Comparison of ENCODE assay signal across 27 mouse cellular contexts in the genomic region with DNA sequence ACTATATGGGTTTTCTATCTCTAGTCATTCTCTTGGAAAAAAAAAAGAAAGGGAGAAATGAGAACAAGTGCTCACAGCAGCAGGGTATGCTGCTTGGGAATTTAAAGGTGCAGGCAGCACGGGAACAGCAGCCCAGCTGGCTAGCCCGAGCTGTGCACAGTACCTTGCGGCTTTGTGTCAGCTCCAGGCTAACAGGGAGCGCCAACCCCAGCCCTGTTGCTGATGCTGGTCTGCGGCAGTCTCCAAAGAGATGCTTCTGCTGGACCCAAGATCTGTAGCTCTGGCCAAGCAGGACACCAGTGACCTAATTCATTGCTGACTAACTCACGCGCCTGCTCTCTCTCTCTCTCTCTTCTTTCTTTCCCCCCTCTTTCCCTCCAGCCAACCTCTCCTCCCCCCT.
DNase-seq lines count a peak whose midpoint lies in the region; ATAC-seq and TF ChIP-seq lines count a peak whose summit lies in the region.
"Had no signal": no experiment of that assay in that cellular context is flagged by ENCODE, and none has a peak within 500 bp of the region (broad histone marks: within the 10 kb centered on the region; RNA-seq: fewer than 3 reads in every experiment).

No protein-coding gene starts in this region.

- peak overlapping the region; percentile 15; the same call in 1 of the 2 replicates for H3K4me3 ChIP-seq in layer of hippocampus, adult 2 months
- H3K4me3 ChIP-seq: forebrain, embryonic 12.5 days; heart, adult 2 months; heart, embryonic 15.5 days; hindbrain, embryonic 10.5 days; megakaryocyte, embryonic 14.5 days; myocyte; neural tube, embryonic 15.5 days had no signal

- ATAC-seq in monocyte, adult 5-6 weeks (replicated peaks; ENCODE audit: insufficient number of reproducible peaks, low FRiP score, low TSS enrichment, poor library complexity, severe bottlenecking): no peak
- ATAC-seq: activated CD4-positive, CD25-positive, alpha-beta regulatory T cell, adult 4 months; intestine, postnatal 0 days; liver, postnatal 0 days; Patski had no signal

- H3K27ac ChIP-seq in layer of hippocampus, adult 2 months: peak overlapping the region; percentile 37; the same call in 1 of the 2 replicates
- H3K27ac ChIP-seq: forebrain, embryonic 12.5 days; heart, adult 2 months; heart, embryonic 15.5 days; hindbrain, embryonic 10.5 days; kidney, postnatal 0 days; neural tube, embryonic 15.5 days had no signal

- TF ChIP-seq CTCF in layer of hippocampus, adult 2 months (conservative IDR thresholded peaks at IDR 0.05): no peak

- DNase-seq in cerebellum, adult 8-10 months: peak; percentile 54
- no peak for DNase-seq in cerebellum, postnatal 10 days
- no peak for DNase-seq in layer of hippocampus, adult 2 months (ENCODE audit: low spot score in 2 of 2)
- no peak for DNase-seq in layer of hippocampus, adult 8-10 months (ENCODE audit: low spot score in 2 of 2)
- peak; percentile 50 for DNase-seq in 3134 (ENCODE audit: extremely low read depth, insufficient read length, low spot score)
- DNase-seq in cerebellum, adult 9-11 months: peak; percentile 68
- DNase-seq: adrenal gland, postnatal 14 days; B cell, adult 2 months; embryo, embryonic 11 days; gastrocnemius, postnatal 10 days; heart, adult 2 months; liver; liver, postnatal 0 days; lung, postnatal 14 days; retina, postnatal 1 day; thymus, postnatal 4 days had no signal

Comparison
In these comparisons a context has a peak if more than half of its experiments do, and no peak if none do; other contexts are left out.
1. DNase-seq: peak in cerebellum, adult 8-10 months (single experiment), 3134 (single experiment) and cerebellum, adult 9-11 months (single experiment); none in cerebellum, postnatal 10 days (0 of 2), layer of hippocampus, adult 2 months (0 of 2) and layer of hippocampus, adult 8-10 months (0 of 2).